Mouse (Mus musculus) embryonic fibroblast, embryonic 13.5 days (primary cell): ENCODE data around the gene Rbm28. TPM values are rescaled to one million over a fixed set of nuclear protein-coding genes. Genes with fewer than 3 reads are reported as not detected.

Experiments
- H3K27ac ChIP-seq: 2 replicates; pipeline ENCODE4 v1.5.1; 2012; ENCODE audit warnings: low read length, control low read depth, inconsistent platforms; ENCODE audit not compliant: insufficient read depth
- H3K4me1 ChIP-seq: 2 replicates; pipeline ENCODE4 v1.6.1; 2011; ENCODE audit warnings: low read length; ENCODE audit not compliant: control insufficient read depth, insufficient read depth
- H3K4me3 ChIP-seq: 2 replicates; pipeline ENCODE4 v1.5.1; 2011; ENCODE audit warnings: mild to moderate bottlenecking, control low read depth, low read length; ENCODE audit not compliant: insufficient read depth
- CTCF ChIP-seq: IDR thresholded peaks from 2 replicates; pipeline ENCODE4 v1.5.1; 2011; ENCODE audit warnings: mild to moderate bottlenecking, control low read depth, low read length, moderate library complexity, borderline replicate concordance; ENCODE audit not compliant: insufficient read depth
- POLR2A ChIP-seq: IDR thresholded peaks from 2 replicates; pipeline ENCODE4 v1.6.1; 2011; ENCODE audit warnings: low read depth, mild to moderate bottlenecking, control low read depth, low read length, moderate library complexity
- polyA plus RNA-seq: library from polyadenylated mRNA; stranded (reverse); fragments of >200 nt; gene quantifications from 2 replicates; pipeline ENCODE4 v1.2.4, GENCODE M21; 2011; ENCODE audit warnings: low read depth; ENCODE audit not compliant: missing spikeins, insufficient read length

Rbm28 gene
- polyA plus RNA-seq, 1 experiment = 44.9 TPM

DNA sequence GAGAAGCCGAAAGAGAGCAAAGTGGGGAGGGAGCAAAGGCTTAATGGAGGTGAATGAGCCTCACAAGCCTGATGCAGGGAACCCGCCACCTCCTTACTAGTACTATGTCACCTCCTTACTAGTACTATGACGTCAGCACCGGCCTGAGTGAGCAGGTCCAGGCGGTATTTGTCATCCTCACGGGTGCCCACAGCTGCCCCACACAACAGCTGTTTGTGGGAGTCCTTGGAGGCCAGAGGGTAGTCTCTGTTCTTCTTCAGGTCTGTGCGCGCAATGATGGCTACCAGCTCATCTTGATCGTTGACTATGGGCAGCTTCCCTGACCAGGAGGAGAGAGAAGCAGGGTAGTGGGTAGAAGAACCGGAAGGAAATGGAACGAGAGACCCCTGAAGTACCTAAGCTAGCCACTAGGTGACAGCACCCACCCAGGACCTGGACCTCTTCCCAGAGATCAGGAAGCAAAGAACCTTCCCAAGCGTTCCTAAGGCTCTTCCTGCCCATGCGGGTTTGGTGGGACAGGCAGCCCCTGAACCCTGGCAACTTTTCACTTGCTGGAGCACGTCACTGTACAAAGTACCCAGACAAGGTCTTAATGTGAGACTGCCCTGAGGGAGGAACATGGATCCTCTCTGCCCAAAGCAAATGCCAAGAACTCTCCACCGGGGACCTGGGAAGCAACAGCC is 40.3 kb upstream of the Rbm28 start:
- Histone ChIP-seq H3K27ac (no peak overlapping the region), H3K4me3 (no peak overlapping the region), H3K4me1 (peaks cover 5% of the 10 kb centered on the region; the same call in 1 of the 2 replicates)
- TF ChIP-seq POLR2A = no peak
- peak; percentile 54; the same call in 1 of the 2 replicates for TF ChIP-seq CTCF

- H3K27ac ChIP-seq = no peak overlapping the region
- H3K4me3 ChIP-seq = no peak overlapping the region
- peaks cover 5% of the 10 kb centered on the region; the same call in 1 of the 2 replicates for H3K4me1 ChIP-seq
- TF ChIP-seq CTCF (no peak), POLR2A (no peak)
Observed at GRCm38 (mm10) chr6:29203861-29204585, 39.2 kb upstream of the Rbm28 start.

- peaks cover 5% of the 10 kb centered on the region; the same call in 1 of the 2 replicates for H3K4me1 ChIP-seq
- no peak overlapping the region for H3K4me3 ChIP-seq
- TF ChIP-seq POLR2A (no peak), CTCF (no peak)
- no peak overlapping the region for H3K27ac ChIP-seq
Observed at GRCm38 (mm10) chr6:29203096-29203495, 38.3 kb upstream of the Rbm28 start.

- Histone ChIP-seq H3K27ac (no peak overlapping the region), H3K4me1 (peaks cover 5% of the 10 kb centered on the region; the same call in 1 of the 2 replicates), H3K4me3 (no peak overlapping the region)
- no peak for TF ChIP-seq CTCF
- no peak for TF ChIP-seq POLR2A
Observed at GRCm38 (mm10) chr6:29201988-29202387, 37.2 kb upstream of the Rbm28 start.

DNA sequence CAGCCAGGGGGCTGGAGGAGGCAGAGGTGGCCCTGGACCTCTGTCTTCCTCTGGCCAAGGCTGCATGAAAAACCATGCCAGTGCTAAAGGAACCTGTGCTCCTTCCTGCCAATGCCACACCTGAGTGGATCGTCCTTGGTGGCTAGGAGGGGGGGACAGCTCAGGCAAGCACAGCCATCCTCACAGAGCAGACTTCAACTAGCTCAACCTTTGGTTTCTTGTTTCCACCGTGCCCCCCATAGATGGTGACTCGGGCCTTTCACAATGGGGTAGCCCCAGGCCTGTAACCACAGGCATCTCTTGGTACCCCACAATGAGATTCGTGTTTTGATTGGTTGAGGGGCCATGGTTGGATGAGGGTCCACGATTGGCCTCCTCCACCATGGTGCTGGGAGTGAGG is 36.5 kb upstream of the Rbm28 start:
- H3K4me1 ChIP-seq = peaks cover 5% of the 10 kb centered on the region; the same call in 1 of the 2 replicates
- no peak overlapping the region for H3K4me3 ChIP-seq
- H3K27ac ChIP-seq = no peak overlapping the region
- no peak for TF ChIP-seq CTCF
- no peak for TF ChIP-seq POLR2A

DNA sequence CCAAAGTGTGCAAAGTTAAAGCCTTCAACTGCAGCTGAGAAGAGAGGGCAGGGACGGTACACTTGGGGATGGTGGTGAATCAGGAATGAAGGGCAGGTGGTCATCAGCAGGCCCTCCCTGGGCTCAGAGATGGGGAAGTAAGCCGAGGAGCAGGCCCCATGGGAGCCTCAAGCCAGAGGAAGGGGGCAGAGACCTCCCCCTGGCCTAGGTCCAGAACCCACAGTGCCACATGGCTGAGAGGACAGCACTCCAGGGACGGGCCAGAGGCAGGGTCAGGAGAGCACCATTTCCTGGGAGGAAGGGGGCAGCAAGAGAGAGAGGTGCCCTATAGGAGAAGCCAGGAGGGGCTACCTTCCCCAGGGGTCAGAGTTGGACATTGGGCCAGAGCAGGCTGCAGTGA is 35.7 kb upstream of the Rbm28 start:
- TF ChIP-seq CTCF (no peak), POLR2A (no peak)
- Histone ChIP-seq H3K4me3 (no peak overlapping the region), H3K4me1 (peaks cover 5% of the 10 kb centered on the region; the same call in 1 of the 2 replicates), H3K27ac (no peak overlapping the region)

DNA sequence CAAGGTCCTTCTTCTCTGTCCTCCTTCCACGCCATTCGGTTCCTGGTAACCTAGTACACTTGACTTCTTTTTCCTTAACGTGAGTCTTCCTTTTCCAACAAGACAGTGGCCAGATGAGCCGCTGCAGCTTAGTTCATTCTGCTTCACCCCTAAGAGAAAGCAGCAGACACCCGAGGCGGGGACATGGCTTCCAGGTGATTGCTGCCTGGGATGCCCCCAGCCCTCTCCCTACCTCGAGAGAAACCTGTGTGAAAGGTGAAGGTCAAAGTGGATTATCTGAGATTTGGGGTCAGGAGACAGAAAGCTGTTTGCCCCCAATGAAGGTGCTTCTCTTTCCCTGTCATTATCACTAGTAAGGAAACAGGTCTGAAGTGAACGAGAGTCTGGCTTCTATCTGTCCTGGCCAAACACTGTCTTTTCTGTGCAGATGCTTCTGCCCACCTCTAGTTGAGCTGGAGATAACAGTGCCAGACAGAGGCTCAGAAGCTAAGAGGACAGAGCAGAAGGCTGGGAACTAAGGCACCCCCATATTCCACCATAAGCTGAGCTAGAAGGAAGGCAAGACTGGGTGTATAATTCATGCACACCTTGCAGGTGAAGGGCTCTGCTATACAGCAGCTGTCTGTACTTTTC is 34.5 kb upstream of the Rbm28 start:
- Histone ChIP-seq H3K4me3 (no peak overlapping the region), H3K27ac (no peak overlapping the region), H3K4me1 (0 out of 2 replicates have a peak, but pooled peaks cover under 1% of the 10 kb centered on the region)
- TF ChIP-seq CTCF (no peak), POLR2A (no peak)

- Histone ChIP-seq H3K4me1 (no peaks in the 10 kb centered on the region), H3K27ac (no peak overlapping the region), H3K4me3 (no peak overlapping the region)
- TF ChIP-seq CTCF = peak; percentile 83
- no peak for TF ChIP-seq POLR2A
Observed at GRCm38 (mm10) chr6:29198309-29199222, 33.8 kb upstream of the Rbm28 start.
